Mouse (Mus musculus) cortical plate, adult 2 months (tissue): ENCODE measurements around the gene Sec62.

Source experiments
- CTCF ChIP-seq: fragments of 200-500 bp; IDR thresholded peaks from 2 replicates; pipeline ENCODE4 v1.5.1; 2011; ENCODE audit warnings: mild to moderate bottlenecking, control low read depth, low read length; ENCODE audit not compliant: insufficient read depth; ENCODE audit errors: extremely low read depth
- POLR2A ChIP-seq: fragments of 200-500 bp; IDR thresholded peaks from 2 replicates; pipeline ENCODE4 v1.6.1; 2011; ENCODE audit warnings: mild to moderate bottlenecking, low read length, control low read depth; ENCODE audit not compliant: insufficient read depth; ENCODE audit errors: extremely low read depth

DNA sequence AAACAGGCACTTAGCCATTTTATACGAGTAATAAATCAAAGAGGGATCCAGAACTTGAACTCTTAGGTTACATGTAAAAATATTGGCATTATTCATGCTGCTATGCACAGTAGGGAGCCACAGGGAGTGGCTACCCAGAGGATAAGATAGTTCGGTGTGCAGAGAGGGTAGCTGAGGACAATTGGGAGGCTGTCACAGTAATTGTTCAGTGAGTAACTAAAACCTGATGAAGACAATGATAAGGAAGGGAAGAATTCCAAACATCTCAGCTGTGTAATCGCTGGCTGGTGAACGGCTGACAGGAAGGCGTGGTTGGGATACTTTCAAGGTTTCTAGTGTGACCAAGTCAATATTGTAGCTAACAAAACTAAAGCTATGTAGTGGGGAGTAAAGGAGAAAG, 4.1 kb upstream of the Sec62 start:
- TF ChIP-seq POLR2A (no peak), CTCF (no peak)
